Mouse (Mus musculus) frontal cortex, postnatal 14 days (tissue): ENCODE measurements at regions not wholly inside any gene's neighbourhood (a gene's known extent, or its start where the extent isn't known, plus 50 kb on each side); places are given as distances from the start of the nearest gene placed in this dataset.

Source experiments
- DNase-seq, 2 experiments: peaks; one replicate each; pipeline ENCODE4 v3.0.0; 2022; ENCODE audit warnings: low spot score in 2 of 2

- no peak for DNase-seq
Measured at GRCm38 (mm10) chr11:19651929-19652328, 272.2 kb upstream of the Spred2 start.

DNA sequence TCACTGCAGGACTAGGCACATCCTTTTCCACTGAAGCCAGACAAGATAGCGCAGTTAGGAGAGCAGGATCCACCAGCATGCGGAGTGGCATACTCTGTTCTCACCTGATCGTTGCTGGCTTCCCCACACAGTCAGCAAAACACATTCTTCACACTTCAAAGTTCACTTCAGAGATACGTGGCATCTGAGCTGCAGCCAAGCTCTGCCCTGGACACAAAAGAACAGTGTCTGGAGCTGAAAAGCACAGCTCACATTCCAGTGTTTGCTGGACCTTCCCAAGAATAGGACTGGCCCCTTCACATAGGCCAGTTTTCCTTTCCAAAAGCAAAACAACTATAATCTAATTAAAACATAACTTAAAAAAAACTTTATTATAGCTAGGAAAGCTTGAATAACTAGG, 264.7 kb upstream of the Spred2 start:
- no peak for DNase-seq

- no peak for DNase-seq
Measured at GRCm38 (mm10) chr11:19666732-19667131, 257.4 kb upstream of the Spred2 start.

DNA sequence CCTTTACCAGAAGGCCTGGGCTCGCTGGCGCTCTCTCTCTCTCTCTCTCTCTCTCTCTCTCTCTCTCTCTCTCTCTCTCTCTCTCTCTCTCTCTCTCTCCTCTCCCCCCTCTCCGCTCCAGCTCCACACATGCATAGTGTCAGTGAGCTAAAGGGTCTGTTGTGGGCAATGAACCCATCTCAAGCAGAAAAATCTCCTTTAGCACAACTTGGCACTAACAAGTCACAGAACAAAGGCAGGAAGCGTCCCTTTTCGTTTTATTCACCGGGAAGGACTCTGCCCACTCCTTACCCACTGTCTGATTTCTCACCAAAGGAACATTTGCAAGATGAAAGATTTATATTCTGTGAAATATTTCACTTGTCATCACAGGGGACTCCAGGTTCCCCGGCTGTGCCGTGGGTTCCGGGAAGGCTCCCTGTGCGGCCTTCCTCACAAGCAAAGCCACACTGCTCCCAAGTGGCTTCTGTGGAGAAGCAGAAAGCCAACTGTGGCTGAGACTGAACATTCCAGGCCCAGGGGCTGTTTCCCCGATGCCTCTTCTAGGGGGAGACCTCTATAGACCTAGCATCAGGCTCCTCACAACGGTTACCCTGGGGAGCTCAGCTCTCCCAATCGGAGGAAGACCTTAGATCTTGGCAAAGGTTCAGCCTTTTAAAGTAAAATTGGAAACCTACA, 253.2 kb upstream of the Spred2 start:
- DNase-seq: peak; percentile 6 to 21

DNA sequence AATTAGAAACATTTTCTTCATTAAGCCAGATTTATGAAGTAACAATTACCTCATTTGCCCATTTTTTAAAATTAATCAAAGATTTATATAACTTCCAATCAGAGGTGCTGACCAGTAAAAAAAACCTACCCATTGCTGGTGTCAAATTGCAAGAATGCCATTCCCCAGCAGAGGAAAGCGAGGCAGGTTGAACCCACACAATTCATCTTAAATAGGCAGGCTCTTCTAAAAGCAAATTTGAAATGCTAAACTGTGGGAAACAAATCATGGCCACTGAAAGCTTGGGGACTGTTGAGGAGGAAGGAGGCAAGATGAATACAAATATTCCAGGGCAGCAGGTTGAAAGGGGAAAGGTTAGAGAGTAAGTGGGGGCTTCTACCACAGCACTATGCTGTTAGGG, 251.2 kb upstream of the Spred2 start:
- no peak for DNase-seq

DNA sequence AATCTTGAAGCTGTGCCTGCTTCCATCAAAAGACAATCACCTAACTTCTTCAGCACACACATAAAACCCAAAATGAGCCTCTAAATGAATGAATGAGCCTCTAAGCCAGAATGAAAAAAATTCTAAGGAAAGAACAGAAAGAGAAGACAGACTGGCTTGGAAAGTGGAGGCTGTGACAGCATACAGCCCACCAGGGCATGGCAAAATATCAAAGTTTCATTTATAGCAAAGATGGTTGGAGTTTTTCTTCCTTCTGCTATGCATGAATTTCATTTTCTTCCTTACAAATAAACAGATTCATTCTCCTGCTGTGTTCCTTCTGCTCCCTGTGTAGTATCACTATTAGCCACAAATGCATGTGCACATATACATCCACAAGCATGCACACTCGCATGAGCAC, 247.7 kb upstream of the Spred2 start:
- DNase-seq: no peak

DNA sequence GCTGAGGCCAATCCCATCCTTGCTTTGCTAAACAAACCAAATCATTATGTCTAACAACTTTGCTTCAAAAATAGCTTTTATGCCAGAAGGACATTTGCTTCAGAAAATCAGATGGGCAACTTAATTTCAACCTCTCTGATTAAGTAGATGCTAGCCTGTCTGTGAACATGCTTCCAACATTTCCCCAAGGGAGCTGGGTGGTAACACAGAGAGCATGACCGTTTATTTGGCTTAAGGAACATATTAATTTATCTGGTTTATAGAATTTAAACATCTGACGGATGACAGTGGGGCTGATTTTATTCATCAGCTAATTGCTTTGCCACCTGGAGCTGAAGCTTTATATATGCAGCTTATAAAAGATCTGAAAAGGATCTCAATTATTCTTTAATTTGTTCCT, 245.1 kb upstream of the Spred2 start:
- no peak for DNase-seq

- DNase-seq: no peak
Measured at GRCm38 (mm10) chr11:19679669-19680068, 244.5 kb upstream of the Spred2 start.

GRCm38 (mm10) chr11:19701198-19701597, 223.0 kb upstream of the Spred2 start:
- DNase-seq: no peak

DNA sequence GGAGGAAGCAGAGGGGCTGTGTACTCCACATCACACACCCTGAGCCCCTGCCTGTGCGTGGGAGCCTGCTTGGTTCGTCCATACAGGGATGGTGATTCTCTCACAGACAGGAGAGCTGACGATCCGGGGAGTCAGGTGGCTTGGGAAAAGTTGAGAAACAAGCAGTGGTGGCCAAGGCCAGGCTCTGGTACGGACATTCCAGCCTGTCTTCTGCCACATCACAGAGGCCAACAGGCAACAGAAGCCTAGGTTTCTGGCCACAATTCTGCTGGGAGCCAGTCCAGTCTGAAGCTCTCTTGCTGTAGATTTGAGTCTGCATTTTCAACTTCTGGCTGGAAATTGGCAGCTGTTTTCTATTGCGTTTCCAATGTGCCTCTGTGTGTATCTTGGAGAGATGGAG, 215.4 kb upstream of the Spred2 start:
- DNase-seq: no peak

- no peak for DNase-seq
Measured at GRCm38 (mm10) chr11:19709337-19709736, 214.8 kb upstream of the Spred2 start.

GRCm38 (mm10) chr11:19713091-19713490, 211.1 kb upstream of the Spred2 start:
- DNase-seq: no peak

- DNase-seq: no peak
Measured at GRCm38 (mm10) chr11:19713597-19713996, 210.6 kb upstream of the Spred2 start.

DNA sequence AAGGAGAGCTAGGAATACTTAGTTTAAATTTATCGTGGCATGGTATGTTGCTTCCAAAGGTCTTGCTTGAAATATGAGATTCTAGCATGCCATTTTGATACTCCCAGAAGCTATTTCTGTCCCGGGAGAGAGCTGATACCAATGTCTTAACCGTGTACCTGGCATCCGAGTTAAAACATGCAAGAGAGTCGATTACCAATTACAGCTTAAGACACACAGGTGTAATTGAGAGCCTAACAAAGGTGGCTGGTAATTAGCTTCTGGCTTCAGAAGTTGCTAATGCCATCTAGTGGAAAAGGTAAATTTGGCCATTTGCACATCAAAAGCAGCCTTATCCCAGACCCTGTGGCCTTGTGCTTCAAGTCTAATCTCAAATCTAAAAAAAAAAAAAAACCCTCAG, 210.0 kb upstream of the Spred2 start:
- no peak for DNase-seq

- no peak for DNase-seq
Measured at GRCm38 (mm10) chr11:19714888-19715595, 209.1 kb upstream of the Spred2 start.

GRCm38 (mm10) chr11:19718165-19718564, 206.0 kb upstream of the Spred2 start:
- no peak for DNase-seq

DNA sequence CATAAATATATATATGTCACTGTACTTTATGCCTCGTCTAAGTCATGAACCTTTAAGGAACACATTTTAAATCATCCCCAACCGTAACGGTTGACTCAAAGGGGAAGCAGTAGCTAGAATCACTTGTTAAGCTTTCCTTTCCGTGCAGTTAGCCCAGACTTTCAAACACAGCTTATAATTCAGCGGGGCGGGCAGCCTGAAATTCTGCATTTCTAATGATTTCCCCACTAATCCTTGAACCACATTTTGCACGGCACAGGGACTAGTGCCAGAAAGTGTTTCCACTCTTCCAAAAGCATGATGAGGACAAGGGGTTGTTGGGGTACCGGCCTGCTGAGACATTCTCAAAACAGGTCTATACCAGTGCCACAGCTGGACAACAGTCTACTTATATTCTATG, 195.1 kb upstream of the Spred2 start:
- DNase-seq: no peak

DNA sequence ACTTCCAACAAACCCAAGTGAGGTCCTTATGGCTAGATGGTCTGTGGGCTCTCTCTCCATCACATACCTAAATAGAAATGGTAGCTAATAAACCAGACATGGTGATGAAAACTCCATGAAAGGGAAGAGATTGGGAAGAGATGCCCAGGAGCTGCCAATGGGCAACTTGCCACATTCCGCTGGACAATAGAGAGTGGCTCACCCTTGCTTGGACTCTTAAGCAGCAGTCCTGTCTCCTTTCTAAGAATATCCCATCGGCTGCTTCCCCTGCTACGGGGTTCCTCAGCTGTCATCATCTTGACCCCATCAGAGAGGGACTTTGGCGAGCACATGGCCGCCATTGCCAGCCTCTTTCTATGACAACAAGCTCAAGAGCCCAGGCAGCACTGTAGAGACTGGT, 193.4 kb upstream of the Spred2 start:
- DNase-seq: no peak

DNA sequence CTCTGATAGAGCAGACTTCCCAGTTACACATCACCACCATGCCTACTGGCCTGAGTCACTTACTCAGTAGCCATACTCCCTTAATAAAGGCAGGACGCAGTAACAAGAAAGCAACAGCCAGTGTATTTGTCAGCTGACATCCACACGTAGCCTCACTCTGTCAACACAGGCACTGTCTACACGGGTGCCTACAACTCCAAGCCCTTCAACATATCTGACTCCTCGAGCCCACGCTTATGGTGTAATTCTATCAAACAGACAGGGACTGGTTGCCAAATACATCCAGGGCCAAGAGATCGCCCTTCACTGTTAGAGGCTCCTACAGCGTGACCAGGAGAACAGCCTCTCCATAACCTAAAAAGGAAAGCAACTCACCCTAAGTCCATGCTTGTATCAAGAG, 188.1 kb upstream of the Spred2 start:
- no peak for DNase-seq

GRCm38 (mm10) chr11:19736926-19737325, 187.2 kb upstream of the Spred2 start:
- DNase-seq: no peak

- no peak for DNase-seq
Measured at GRCm38 (mm10) chr11:19737331-19737730, 186.8 kb upstream of the Spred2 start.

GRCm38 (mm10) chr11:19737807-19738206, 186.4 kb upstream of the Spred2 start:
- no peak for DNase-seq

- no peak for DNase-seq
Measured at GRCm38 (mm10) chr11:19739527-19740151, 184.5 kb upstream of the Spred2 start.
